Mouse (Mus musculus) embryonic facial prominence, embryonic 10.5 days (tissue): Measurements from ENCODE around the gene Ric8b. TPM values are rescaled to one million over a fixed set of nuclear protein-coding genes. Genes with fewer than 3 reads are reported as not detected.
A peak's percentile ranks its signal among the peaks of the same experiment; 100 is the strongest.

Source experiments
- DNase-seq: peaks from one replicate; pipeline ENCODE4 v3.0.0-alpha.2; 2017; ENCODE audit warnings: low spot score
- H3K27ac ChIP-seq: fragments of 300-500 bp; sonication (generic); replicated peaks from 2 replicates; pipeline ENCODE4 v1.5.1; 2016; ENCODE audit warnings: mild to moderate bottlenecking
- H3K27me3 ChIP-seq: fragments of 300-500 bp; sonication (generic); replicated peaks from 2 replicates; pipeline ENCODE4 v1.6.1; 2016; ENCODE audit warnings: low read depth, mild to moderate bottlenecking; ENCODE audit not compliant: poor library complexity, severe bottlenecking
- H3K36me3 ChIP-seq: fragments of 300-500 bp; sonication (generic); replicated peaks from 2 replicates; pipeline ENCODE4 v1.6.1; 2016; ENCODE audit warnings: mild to moderate bottlenecking, moderate library complexity
- H3K4me1 ChIP-seq: fragments of 300-500 bp; sonication (generic); 2 replicates; pipeline ENCODE4 v1.6.1; 2016
- H3K4me3 ChIP-seq: fragments of 300-500 bp; sonication (generic); 2 replicates; pipeline ENCODE4 v1.5.1; 2016; ENCODE audit warnings: mild to moderate bottlenecking, moderate library complexity
- H3K9me3 ChIP-seq: fragments of 300-500 bp; sonication (generic); 2 replicates; pipeline ENCODE4 v1.6.1; 2016; ENCODE audit warnings: mild to moderate bottlenecking
- WGBS: fragments of 180-500 bp; shearing (Covaris S2); methylation state at CpG from one replicate; pipeline ENCODE4 v1.1.7; 2016; 5-methylcytosine and 5-hydroxymethylcytosine counted together
- polyA plus RNA-seq: library from polyadenylated mRNA; unstranded; fragments of >200 nt; fragmentation: Nextera tagmentation; extraction: Ambion mirVana; gene quantifications from 2 replicates; pipeline ENCODE4 v1.2.1, GENCODE M21; 2016

The Ric8b gene
- polyA plus RNA-seq, 1 experiment from 2014 or later: 27.7 TPM

GRCm38 (mm10) chr10:84910758-84911384, 6.5 kb upstream of the Ric8b start:
- Histone ChIP-seq H3K9me3 (no peaks in the 10 kb centered on the region), H3K4me3 (no peak overlapping the region), H3K4me1 (peaks cover 31% of the 10 kb centered on the region), H3K27ac (no peak overlapping the region), H3K36me3 (no peaks in the 10 kb centered on the region), H3K27me3 (peaks cover 29% of the 10 kb centered on the region)
- 33% methylated on average over 1 of the region's 1 CpGs for WGBS
- no peak for DNase-seq

DNA sequence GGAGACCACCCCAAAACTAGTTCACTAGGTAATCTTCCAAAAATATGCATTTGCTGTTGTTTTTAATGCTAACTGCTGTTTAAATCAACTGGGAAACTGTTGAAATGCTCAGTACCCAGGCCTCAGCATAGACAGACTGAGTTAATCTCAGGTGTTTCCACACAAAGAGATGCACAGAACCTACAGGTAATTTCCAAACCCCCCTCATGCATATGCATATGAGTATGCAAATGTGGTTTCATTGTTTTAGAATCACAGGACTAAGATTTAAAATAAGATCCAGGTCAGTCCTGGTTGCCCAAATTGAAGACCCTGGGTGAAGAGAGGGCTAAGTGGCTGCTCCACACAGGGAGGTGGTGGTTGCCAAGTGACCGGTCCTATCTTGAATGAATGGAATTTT, 4.3 kb upstream of the Ric8b start:
- Histone ChIP-seq H3K27me3 (peaks cover 21% of the 10 kb centered on the region), H3K4me1 (peaks cover 26% of the 10 kb centered on the region), H3K27ac (no peak overlapping the region), H3K4me3 (no peak overlapping the region), H3K36me3 (no peaks in the 10 kb centered on the region), H3K9me3 (no peaks in the 10 kb centered on the region)
- DNase-seq: no peak
- WGBS: 75% methylated on average over 1 of the region's 1 CpGs

DNA sequence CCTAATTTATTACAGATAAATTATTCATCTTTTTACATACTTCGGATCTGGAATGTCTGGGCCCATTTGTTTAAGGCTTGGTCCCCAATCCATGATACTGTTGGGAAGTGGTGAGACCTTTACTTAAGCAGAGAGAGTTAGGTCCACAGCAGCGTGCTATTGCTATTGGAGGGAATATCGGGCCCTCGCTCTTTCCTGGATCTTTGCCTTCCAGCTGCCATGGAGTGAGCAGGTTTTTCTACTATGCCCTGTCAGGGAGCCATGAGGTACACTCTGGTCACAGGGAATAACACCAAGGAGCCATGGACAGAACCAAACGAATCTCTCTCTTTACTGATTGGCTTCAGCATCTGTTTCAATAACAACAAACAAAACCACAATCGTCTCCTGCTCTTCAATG, 1.9 kb upstream of the Ric8b start:
- no peaks in the 10 kb centered on the region for H3K9me3 ChIP-seq
- DNase-seq: no peak
- H3K27ac ChIP-seq: no peak overlapping the region
- H3K27me3 ChIP-seq: no peaks in the 10 kb centered on the region
- H3K4me1 ChIP-seq: peaks cover 30% of the 10 kb centered on the region
- 85% methylated on average over 6 of the region's 6 CpGs for WGBS
- H3K36me3 ChIP-seq: no peaks in the 10 kb centered on the region
- H3K4me3 ChIP-seq: no peak overlapping the region

GRCm38 (mm10) chr10:84917731-84918095, 297 bp downstream of the Ric8b start:
- H3K4me3 ChIP-seq: peak overlapping the region; percentile 87
- H3K27ac ChIP-seq: peak overlapping the region; percentile 97
- under 1% methylated on average over 27 of the region's 27 CpGs for WGBS
- peaks cover 21% of the 10 kb centered on the region for H3K4me1 ChIP-seq
- no peaks in the 10 kb centered on the region for H3K27me3 ChIP-seq
- DNase-seq: no peak
- no peaks in the 10 kb centered on the region for H3K9me3 ChIP-seq
- peaks cover 9% of the 10 kb centered on the region; the same call in 1 of the 2 replicates for H3K36me3 ChIP-seq

- Histone ChIP-seq H3K27me3 (no peaks in the 10 kb centered on the region), H3K36me3 (peaks cover 49% of the 10 kb centered on the region), H3K9me3 (no peaks in the 10 kb centered on the region), H3K4me3 (no peak overlapping the region), H3K4me1 (no peaks in the 10 kb centered on the region), H3K27ac (no peak overlapping the region)
- 89% methylated on average over 7 of the region's 7 CpGs for WGBS
- DNase-seq: no peak
Measured at GRCm38 (mm10) chr10:84926336-84926735, 8.9 kb downstream of the Ric8b start.

GRCm38 (mm10) chr10:84926885-84927284, 9.5 kb downstream of the Ric8b start:
- no peaks in the 10 kb centered on the region for H3K9me3 ChIP-seq
- no peaks in the 10 kb centered on the region for H3K27me3 ChIP-seq
- no peaks in the 10 kb centered on the region for H3K4me1 ChIP-seq
- DNase-seq: no peak
- H3K36me3 ChIP-seq: peaks cover 44% of the 10 kb centered on the region
- 97% methylated on average over 4 of the region's 4 CpGs for WGBS
- H3K27ac ChIP-seq: no peak overlapping the region
- H3K4me3 ChIP-seq: no peak overlapping the region

DNA sequence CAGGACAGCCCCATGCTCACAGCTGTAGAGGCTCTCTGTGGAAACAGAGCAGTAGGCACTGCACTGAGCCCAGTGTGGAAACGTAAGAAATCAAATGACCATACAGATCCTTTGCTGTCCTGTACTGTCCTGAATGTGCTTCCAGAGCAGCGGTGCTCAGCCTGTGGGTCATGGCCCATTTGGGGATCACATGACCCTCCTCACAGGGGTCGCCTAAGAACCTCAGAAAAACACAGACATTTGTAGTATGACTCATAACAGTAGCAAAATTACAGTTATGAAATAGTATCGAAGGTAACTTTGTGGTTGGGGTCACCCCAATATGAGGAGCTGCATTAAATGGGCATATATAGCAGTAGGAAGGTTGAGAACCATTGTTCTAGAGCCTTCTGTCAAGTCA, 11.0 kb downstream of the Ric8b start:
- H3K4me3 ChIP-seq: no peak overlapping the region
- H3K27ac ChIP-seq: no peak overlapping the region
- DNase-seq: no peak
- H3K27me3 ChIP-seq: no peaks in the 10 kb centered on the region
- H3K36me3 ChIP-seq: peaks cover 43% of the 10 kb centered on the region
- H3K4me1 ChIP-seq: no peaks in the 10 kb centered on the region
- H3K9me3 ChIP-seq: no peaks in the 10 kb centered on the region
- WGBS: 91% methylated on average over 4 of the region's 4 CpGs

DNA sequence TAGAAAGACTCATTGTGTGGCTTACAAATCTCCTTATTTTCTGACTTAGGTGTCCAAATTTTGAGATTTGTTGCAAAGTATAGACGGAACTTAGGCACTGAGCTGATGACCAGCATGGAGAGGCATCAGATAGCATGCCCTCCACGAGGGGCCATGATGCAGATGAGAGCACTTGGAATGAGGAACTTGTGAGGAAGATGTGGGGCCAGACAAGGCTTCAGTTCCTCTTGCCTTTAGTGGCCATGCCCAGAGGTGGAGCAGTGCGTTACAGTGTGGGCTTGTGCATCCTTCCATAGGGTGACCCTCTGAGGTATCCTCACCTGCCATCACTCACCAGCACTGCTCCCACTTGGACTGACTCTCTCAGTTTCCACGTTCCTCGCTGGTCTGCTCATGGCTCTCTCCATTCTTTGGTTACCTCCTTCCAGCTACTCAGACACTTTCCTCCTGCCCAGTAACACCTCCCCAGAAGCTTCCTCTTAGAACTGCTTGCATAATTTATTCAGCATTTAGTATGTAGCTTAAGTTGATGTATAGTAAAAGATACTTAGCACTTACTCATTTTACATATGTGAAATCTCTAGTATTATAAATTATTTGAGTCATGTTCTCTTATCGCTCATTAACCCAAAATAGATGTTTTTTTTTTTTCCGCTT, 18.3 kb downstream of the Ric8b start:
- Histone ChIP-seq H3K27ac (no peak overlapping the region), H3K4me3 (no peak overlapping the region), H3K4me1 (peaks cover 7% of the 10 kb centered on the region; the same call in 1 of the 2 replicates), H3K9me3 (no peaks in the 10 kb centered on the region), H3K27me3 (no peaks in the 10 kb centered on the region), H3K36me3 (peaks cover 7% of the 10 kb centered on the region; the same call in 1 of the 2 replicates)
- WGBS: 87% methylated on average over 7 of the region's 7 CpGs
- no peak for DNase-seq

DNA sequence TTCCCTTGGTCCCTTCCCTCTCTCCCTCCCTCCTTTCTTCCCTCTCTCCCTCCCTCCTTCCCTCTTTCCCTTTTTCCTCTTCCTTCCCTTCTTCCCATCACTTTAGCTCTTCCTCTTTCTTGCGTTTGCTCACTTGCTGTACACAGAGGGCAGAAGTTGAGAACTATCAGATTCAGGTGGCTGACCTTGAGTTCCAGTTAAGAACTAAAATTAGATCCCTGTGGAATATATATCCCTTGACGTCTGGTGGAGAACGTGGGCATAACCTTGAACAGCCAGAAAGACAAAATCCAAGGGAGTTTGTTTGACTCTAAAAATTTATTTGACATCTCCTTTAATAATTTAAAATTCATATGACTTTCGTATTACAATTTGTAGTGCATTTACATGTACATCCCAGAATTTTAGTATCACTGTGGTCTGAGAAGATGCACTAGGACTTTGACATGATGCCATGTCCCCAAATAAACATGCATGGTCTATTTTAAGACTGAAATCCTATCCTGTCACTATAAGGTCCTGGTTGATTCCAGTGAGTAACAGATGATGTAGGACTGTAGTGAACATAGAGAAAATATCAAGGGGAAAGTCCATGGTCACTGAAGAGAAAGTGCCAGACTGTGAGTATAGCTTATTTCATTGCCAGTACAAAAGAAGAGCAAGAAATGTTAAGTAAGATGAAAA, 19.6 kb downstream of the Ric8b start:
- H3K4me1 ChIP-seq: peaks cover 7% of the 10 kb centered on the region; the same call in 1 of the 2 replicates
- no peaks in the 10 kb centered on the region for H3K27me3 ChIP-seq
- no peak for DNase-seq
- H3K9me3 ChIP-seq: no peaks in the 10 kb centered on the region
- WGBS: 75% methylated on average over 4 of the region's 4 CpGs
- H3K27ac ChIP-seq: no peak overlapping the region
- H3K4me3 ChIP-seq: no peak overlapping the region
- peaks cover 7% of the 10 kb centered on the region; the same call in 1 of the 2 replicates for H3K36me3 ChIP-seq

DNA sequence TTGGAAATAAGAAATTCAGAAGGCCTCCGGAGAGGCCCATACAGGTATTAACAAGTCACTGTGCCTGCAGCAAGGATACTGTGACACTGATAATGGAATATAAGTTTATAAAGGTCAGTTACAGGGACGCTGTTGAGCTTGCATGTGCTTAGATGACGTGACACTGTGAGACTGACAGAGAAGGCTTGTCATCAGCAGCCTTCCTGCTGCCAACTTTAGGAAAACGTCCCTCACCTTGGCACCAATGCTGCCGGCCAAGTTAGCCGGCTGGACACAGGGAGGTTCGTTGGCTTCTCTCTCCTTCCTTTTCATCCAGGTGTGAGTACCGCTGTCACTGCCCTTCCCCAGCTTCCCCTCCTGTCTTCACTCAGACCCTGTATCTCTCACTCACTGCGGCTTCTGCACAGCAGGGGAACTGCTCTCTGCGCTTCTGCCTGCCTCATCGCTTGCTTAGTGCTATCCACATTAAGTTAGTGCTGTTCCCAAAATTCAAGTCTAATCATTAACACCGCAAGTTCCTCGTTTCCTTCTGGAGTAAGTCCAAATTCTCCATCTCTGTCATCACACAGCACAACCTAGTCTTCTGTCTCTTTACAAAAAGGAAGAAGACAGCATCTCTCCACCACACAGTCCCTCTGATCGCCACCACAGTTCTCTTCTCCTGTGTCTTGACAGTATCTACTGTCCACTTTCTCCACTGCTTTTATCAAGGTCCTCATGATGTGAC, 20.8 kb downstream of the Ric8b start:
- H3K4me1 ChIP-seq: peaks cover 7% of the 10 kb centered on the region; the same call in 1 of the 2 replicates
- no peak overlapping the region for H3K4me3 ChIP-seq
- H3K27ac ChIP-seq: no peak overlapping the region
- 83% methylated on average over 14 of the region's 14 CpGs for WGBS
- no peaks in the 10 kb centered on the region for H3K9me3 ChIP-seq
- DNase-seq: no peak
- peaks cover 7% of the 10 kb centered on the region; the same call in 1 of the 2 replicates for H3K36me3 ChIP-seq
- no peaks in the 10 kb centered on the region for H3K27me3 ChIP-seq

GRCm38 (mm10) chr10:84938886-84939285, 21.5 kb downstream of the Ric8b start:
- peaks cover 7% of the 10 kb centered on the region; the same call in 1 of the 2 replicates for H3K4me1 ChIP-seq
- H3K9me3 ChIP-seq: no peaks in the 10 kb centered on the region
- H3K36me3 ChIP-seq: peaks cover 7% of the 10 kb centered on the region; the same call in 1 of the 2 replicates
- no peak overlapping the region for H3K4me3 ChIP-seq
- WGBS: 82% methylated on average over 5 of the region's 5 CpGs
- H3K27me3 ChIP-seq: no peaks in the 10 kb centered on the region
- DNase-seq: no peak
- H3K27ac ChIP-seq: no peak overlapping the region

GRCm38 (mm10) chr10:84940356-84940755, 22.9 kb downstream of the Ric8b start:
- DNase-seq: no peak
- no peak overlapping the region for H3K27ac ChIP-seq
- H3K9me3 ChIP-seq: no peaks in the 10 kb centered on the region
- 94% methylated on average over 1 of the region's 1 CpGs for WGBS
- no peaks in the 10 kb centered on the region for H3K27me3 ChIP-seq
- H3K36me3 ChIP-seq: peaks cover 7% of the 10 kb centered on the region
- H3K4me3 ChIP-seq: no peak overlapping the region
- peaks cover 7% of the 10 kb centered on the region; the same call in 1 of the 2 replicates for H3K4me1 ChIP-seq
